Mouse (Mus musculus): ENCODE results near the gene Rnf11.

Rnf11 gene

DNA sequence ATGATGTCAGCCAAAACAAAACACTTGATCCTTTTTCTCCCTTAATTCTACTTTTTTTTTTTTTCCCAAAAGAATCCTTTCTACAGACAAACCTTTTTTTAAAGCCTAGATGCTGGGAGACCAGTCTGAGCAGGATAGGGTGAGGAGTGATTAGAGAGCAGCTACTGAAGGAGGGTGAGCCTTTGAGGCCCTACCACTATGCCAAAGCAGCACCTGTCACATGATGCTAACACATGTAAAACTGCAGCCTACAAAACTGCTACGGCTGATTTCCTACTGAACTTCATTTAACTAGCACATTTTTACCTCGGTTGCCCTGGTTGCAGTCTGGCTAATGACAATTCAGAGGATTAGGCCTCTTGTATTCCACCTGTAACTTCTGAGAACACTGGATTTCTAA is 39.6 kb downstream of the Rnf11 start:
- DNase-seq (ENCODE audit: low read depth, low spot score), result no peak

- DNase-seq (ENCODE audit: low read depth, low spot score), result peak; percentile 57
Measured at GRCm38 (mm10) chr4:109444471-109444870, 40.1 kb downstream of the Rnf11 start.

DNA sequence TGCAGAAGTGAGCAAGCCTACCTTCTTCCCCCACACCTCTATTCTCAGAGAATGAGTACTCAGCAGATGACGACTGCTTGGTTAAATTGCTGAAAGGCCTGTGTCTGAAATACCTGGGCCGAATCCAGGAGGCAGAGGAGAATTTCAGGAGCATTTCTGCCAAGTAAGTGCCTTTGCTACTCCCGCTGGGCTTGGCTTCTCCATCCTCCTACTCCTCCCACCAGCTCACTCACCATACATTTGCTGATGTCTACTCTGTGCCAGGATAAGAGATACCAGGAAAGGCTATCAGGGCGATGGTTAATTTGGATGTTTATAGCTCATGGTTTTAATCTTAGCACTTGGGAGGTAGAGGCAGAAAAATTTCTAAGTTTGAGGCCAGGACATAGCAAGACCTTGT is 41.9 kb downstream of the Rnf11 start:
- DNase-seq (ENCODE audit: low read depth, low spot score), result no peak

GRCm38 (mm10) chr4:109442126-109442525 is 42.4 kb downstream of the Rnf11 start:
- no peak for DNase-seq (ENCODE audit: low read depth, low spot score)

DNA sequence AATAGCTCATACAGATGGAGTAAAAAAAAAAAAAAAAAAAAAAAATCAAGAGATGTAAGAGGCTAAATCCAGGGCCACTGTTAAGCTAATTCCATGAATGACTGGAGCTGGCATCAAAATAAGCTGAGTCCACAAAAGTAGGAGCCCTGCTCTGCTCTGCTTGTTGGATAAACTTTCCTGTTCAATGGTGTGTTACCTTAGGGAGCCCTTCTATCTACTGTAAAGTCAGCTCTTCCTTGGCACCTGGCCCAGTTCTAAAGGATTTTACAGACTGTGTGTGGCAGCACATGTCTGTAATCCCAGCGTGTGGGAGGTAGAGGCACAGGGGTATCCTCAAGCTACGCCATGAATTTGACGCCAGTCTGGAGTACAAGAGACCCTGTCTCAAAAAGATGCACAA is 43.5 kb downstream of the Rnf11 start:
- DNase-seq (ENCODE audit: low read depth, low spot score), result no peak

- DNase-seq (ENCODE audit: low read depth, low spot score), result no peak
Measured at GRCm38 (mm10) chr4:109440381-109440780, 44.1 kb downstream of the Rnf11 start.

DNA sequence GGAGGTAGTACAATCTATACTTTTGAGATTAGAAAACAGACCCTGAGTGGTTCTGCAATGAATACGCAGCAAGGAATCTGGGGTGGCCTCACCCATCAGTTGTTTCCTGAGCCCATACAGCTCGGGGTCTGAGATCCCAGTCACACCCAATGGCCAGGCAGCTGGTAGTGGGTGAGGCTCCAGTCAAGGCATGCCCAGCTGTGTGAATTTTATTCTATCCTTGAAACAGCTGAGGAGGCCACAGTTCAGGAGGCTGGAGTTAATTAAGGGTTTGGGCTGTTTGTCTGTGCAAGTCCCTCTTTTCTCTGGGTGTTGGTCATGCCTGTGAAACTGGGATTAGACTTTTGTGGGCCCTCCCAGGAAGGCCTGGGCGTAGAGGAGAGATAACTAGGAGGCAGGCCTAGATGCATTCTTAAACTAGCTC is 44.7 kb downstream of the Rnf11 start:
- DNase-seq (ENCODE audit: low read depth, low spot score), result peak; percentile 31

GRCm38 (mm10) chr4:109439101-109439500 is 45.4 kb downstream of the Rnf11 start:
- peak; percentile 24 for DNase-seq (ENCODE audit: low read depth, low spot score)

GRCm38 (mm10) chr4:109437913-109438878 is 46.3 kb downstream of the Rnf11 start:
- peak; percentile 85 for DNase-seq (ENCODE audit: low read depth, low spot score)

GRCm38 (mm10) chr4:109434256-109434655 is 50.3 kb downstream of the Rnf11 start:
- no peak for DNase-seq (ENCODE audit: low read depth, low spot score)

DNA sequence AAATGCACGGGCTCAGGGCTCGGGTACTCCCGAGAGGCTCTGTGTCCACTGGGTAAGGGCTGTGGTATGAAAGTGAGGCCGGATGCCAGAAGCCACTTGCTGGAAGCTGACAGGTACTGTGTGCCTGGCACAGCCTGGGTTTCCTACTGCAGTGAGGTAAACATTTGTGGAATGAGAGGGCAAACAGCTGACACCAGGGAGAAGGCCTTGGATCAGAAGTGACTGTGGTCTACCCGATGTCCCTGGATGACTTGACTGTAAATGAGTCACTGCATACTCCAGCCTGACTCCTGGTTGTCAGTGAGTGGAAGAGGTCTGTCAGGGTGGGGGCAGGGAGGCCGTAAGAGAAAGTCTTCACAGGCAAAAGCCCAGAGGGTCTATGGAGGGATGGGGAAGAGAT is 50.9 kb downstream of the Rnf11 start:
- peak; percentile 82 for DNase-seq (ENCODE audit: low read depth, low spot score)

GRCm38 (mm10) chr4:109432668-109433375 is 51.7 kb downstream of the Rnf11 start:
- DNase-seq (ENCODE audit: low read depth, low spot score), result no peak

- peak; percentile 69 for DNase-seq (ENCODE audit: low read depth, low spot score)
Measured at GRCm38 (mm10) chr4:109430854-109431253, 53.7 kb downstream of the Rnf11 start.

GRCm38 (mm10) chr4:109430250-109430649 is 54.3 kb downstream of the Rnf11 start:
- no peak for DNase-seq (ENCODE audit: low read depth, low spot score)

DNA sequence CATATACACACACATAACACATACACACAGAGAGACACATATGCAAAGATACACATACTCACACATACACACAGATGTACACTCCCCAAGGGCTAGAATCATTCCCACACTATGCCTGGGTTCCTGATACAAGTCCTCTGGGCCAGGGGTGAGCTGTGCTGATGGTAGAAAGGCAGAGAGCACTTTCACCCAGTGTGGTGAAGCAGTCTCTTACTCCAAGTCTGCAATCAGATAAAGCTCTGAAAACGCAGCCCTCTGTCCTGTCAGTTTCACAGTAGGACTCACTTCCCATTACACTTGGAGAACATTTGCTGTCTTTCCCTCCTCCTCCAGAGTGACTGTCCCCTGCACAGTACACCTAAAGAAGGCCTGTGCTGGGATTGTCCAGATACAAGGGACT is 57.5 kb downstream of the Rnf11 start:
- DNase-seq (ENCODE audit: low read depth, low spot score), result no peak

GRCm38 (mm10) chr4:109423438-109423837 is 61.1 kb downstream of the Rnf11 start:
- DNase-seq (ENCODE audit: low read depth, low spot score), result no peak

GRCm38 (mm10) chr4:109422436-109422835 is 62.1 kb downstream of the Rnf11 start:
- no peak for DNase-seq (ENCODE audit: low read depth, low spot score)

- no peak for DNase-seq (ENCODE audit: low read depth, low spot score)
Measured at GRCm38 (mm10) chr4:109421608-109422007, 62.9 kb downstream of the Rnf11 start.

- DNase-seq (ENCODE audit: low read depth, low spot score), result no peak
Measured at GRCm38 (mm10) chr4:109420138-109420795, 64.3 kb downstream of the Rnf11 start.

GRCm38 (mm10) chr4:109419563-109419962 is 65.0 kb downstream of the Rnf11 start:
- DNase-seq (ENCODE audit: low read depth, low spot score), result no peak

- no peak for DNase-seq (ENCODE audit: low read depth, low spot score)
Measured at GRCm38 (mm10) chr4:109419017-109419416, 65.5 kb downstream of the Rnf11 start.

DNA sequence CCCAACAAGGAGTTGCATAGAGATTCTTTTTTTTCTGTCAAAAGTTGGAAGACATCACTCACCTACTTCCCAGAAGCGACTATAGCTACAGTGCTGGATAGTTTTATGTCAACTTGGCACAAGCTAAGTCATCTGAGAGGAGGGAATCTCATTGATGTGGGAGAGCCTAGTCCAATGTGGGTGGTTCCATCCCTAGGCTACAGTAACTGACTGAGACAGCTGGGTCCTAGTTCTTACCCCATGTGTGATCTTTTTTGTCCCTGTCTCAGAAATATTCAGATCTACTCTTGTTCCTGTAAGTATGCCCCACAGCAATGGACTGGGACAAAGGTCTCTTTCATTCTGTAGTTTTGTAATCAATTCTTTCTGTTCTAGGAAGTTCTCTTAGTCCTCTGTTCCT is 66.5 kb downstream of the Rnf11 start:
- DNase-seq (ENCODE audit: low read depth, low spot score), result no peak
